Mouse (Mus musculus): Measurements from ENCODE around the gene Otud3.
A peak's percentile ranks its signal among the peaks of the same experiment; 100 is the strongest.

Otud3 gene

DNA sequence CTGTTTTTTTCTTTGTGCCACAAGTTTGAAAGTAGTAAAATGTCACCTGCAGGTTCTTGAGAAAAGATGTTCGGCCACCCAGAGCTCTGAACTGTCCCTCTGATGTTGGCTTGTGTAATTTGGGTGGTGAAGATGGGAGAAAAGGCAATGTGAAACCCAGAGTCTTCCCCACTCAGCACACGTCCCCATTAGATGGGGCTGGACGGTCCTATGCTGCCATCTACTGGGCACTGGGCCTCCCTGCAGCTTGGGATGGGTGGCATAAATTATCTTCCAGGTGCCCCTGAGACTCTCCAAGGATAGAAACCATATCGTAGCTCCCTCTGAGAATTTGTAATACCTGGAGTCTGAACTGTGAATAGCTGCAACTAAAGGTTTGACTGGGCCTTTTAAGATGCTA, 62.3 kb downstream of the Otud3 start:
- DNase-seq (ENCODE audit: low spot score) = peak; percentile 28

Measured in c-Kit-positive CD71-positive TER-119-positive erythroid progenitor cells, embryonic 14.5 days (primary cell).